Mouse (Mus musculus): ENCODE measurements around the gene Homer2. TPM values are rescaled to one million over a fixed set of nuclear protein-coding genes. Genes with fewer than 3 reads are reported as not detected.

Gene Homer2
- polyA plus RNA-seq, 1 experiment from 2014 or later, result 63.4 TPM

DNA sequence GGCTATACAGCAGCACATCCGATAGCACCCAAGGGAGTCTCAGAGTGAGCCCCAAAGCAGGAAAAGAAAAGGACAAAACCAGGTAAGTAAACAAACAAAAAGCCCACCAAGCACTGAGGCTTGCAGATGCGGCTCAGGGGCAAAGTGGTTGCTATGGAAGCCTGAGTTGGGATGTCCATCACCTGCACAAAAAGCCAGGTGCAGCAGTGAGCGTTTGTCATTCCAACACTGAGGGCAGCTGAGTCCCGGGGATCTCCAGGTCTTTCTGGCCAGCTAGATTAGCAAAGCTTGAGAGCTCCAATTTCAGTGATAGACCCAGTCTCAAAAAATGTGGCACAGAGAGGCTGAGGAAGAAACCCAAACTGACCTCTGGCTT, 149.4 kb downstream of the Homer2 start:
- Histone ChIP-seq H3K9ac (no peak overlapping the region), H3K9me3 (replicated peaks) (no peaks in the 10 kb centered on the region), H3K27me3 (no peaks in the 10 kb centered on the region), H3K4me2 (no peak overlapping the region), H3K27ac (no peak overlapping the region), H3K36me3 (peaks cover 8% of the 10 kb centered on the region), H3K4me1 (replicated peaks) (peaks cover 28% of the 10 kb centered on the region), H3K4me3 (no peak overlapping the region)
- WGBS, result 58% methylated on average over 4 of the region's 4 CpGs
- no peak for ATAC-seq (replicated peaks; ENCODE audit: insufficient number of reproducible peaks, insufficient read depth, low FRiP score, low read depth)

- Histone ChIP-seq H3K27ac (no peak overlapping the region), H3K36me3 (peaks cover 13% of the 10 kb centered on the region), H3K4me2 (no peak overlapping the region), H3K9me3 (replicated peaks) (no peaks in the 10 kb centered on the region), H3K4me1 (replicated peaks) (peaks cover 28% of the 10 kb centered on the region), H3K27me3 (no peaks in the 10 kb centered on the region), H3K9ac (no peak overlapping the region), H3K4me3 (no peak overlapping the region)
- no peak for ATAC-seq (replicated peaks; ENCODE audit: insufficient number of reproducible peaks, insufficient read depth, low FRiP score, low read depth)
- WGBS, result 46% methylated on average over 7 of the region's 7 CpGs
Measured at GRCm38 (mm10) chr7:81557252-81557984, 149.9 kb downstream of the Homer2 start.

- Histone ChIP-seq H3K4me2 (no peak overlapping the region), H3K4me1 (replicated peaks) (peaks cover 28% of the 10 kb centered on the region), H3K4me3 (no peak overlapping the region), H3K27me3 (no peaks in the 10 kb centered on the region), H3K9ac (no peak overlapping the region), H3K9me3 (replicated peaks) (no peaks in the 10 kb centered on the region), H3K27ac (peak overlapping the region; percentile 39; the same call in 1 of the 2 replicates), H3K36me3 (peaks cover 19% of the 10 kb centered on the region)
- no peak for ATAC-seq (replicated peaks; ENCODE audit: insufficient number of reproducible peaks, insufficient read depth, low FRiP score, low read depth)
- 74% methylated on average over 4 of the region's 4 CpGs for WGBS
Measured at GRCm38 (mm10) chr7:81556839-81557238, 150.5 kb downstream of the Homer2 start.

- H3K4me3 ChIP-seq, result no peak overlapping the region
- no peak for ATAC-seq (replicated peaks; ENCODE audit: insufficient number of reproducible peaks, insufficient read depth, low FRiP score, low read depth)
- H3K4me2 ChIP-seq, result no peak overlapping the region
- H3K27me3 ChIP-seq, result no peaks in the 10 kb centered on the region
- H3K4me1 ChIP-seq (replicated peaks), result 0 out of 2 replicates have a peak, but pooled peaks cover 9% of the 10 kb centered on the region
- H3K36me3 ChIP-seq, result peaks cover 38% of the 10 kb centered on the region
- no peaks in the 10 kb centered on the region for H3K9me3 ChIP-seq (replicated peaks)
- no peak overlapping the region for H3K27ac ChIP-seq
- 84% methylated on average over 2 of the region's 2 CpGs for WGBS
- H3K9ac ChIP-seq, result no peak overlapping the region
Measured at GRCm38 (mm10) chr7:81554369-81554768, 153.0 kb downstream of the Homer2 start.

DNA sequence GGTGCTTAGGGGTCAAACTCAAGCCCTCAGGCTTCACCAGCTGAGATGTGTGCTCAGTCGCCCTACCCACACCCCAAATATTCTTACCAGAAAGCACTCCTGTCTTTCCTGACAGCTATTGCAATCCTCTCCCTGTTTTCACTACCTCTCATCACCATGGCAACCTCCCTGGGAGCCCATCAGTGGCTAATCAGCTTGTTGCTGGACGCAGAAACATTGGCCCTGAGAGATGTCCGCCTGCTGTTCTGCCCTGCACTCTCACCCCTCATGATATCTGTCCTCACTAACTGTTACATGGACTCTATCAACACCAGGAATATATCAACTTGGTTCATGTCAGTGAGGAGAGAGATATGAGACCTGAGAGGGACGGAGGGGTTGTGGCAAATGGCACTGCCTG, 153.7 kb downstream of the Homer2 start:
- Histone ChIP-seq H3K9ac (no peak overlapping the region), H3K4me3 (no peak overlapping the region), H3K27me3 (no peaks in the 10 kb centered on the region), H3K36me3 (peaks cover 46% of the 10 kb centered on the region), H3K4me2 (no peak overlapping the region), H3K9me3 (replicated peaks) (no peaks in the 10 kb centered on the region), H3K4me1 (replicated peaks) (0 out of 2 replicates have a peak, but pooled peaks cover 9% of the 10 kb centered on the region), H3K27ac (no peak overlapping the region)
- WGBS, result 36% methylated on average over 4 of the region's 4 CpGs
- no peak for ATAC-seq (replicated peaks; ENCODE audit: insufficient number of reproducible peaks, insufficient read depth, low FRiP score, low read depth)

Other genes with a start within 250 kb of the Homer2 start
- 0.88 and 2.5 TPM in 2 replicates for gene Ap3b2, start 213.6 kb downstream of the Homer2 start, polyA plus RNA-seq (2015; fragmentation: Nextera tagmentation; extraction: Ambion mirVana)
- not detected in 2 replicates for gene BC048679, start 209.2 kb downstream of the Homer2 start, polyA plus RNA-seq (2015; fragmentation: Nextera tagmentation; extraction: Ambion mirVana)
- gene Fsd2, start 140.6 kb downstream of the Homer2 start, polyA plus RNA-seq (2015; fragmentation: Nextera tagmentation; extraction: Ambion mirVana), result 66.9 and 70.2 TPM in 2 replicates
- gene Whamm, start 136.3 kb downstream of the Homer2 start, polyA plus RNA-seq (2015; fragmentation: Nextera tagmentation; extraction: Ambion mirVana), result 4.6 and 4.9 TPM in 2 replicates
- 84.3 and 84.4 TPM in 2 replicates for gene Ramac, start 55.4 kb upstream of the Homer2 start, polyA plus RNA-seq (2015; fragmentation: Nextera tagmentation; extraction: Ambion mirVana)
- 31.0 and 40.8 TPM in 2 replicates for gene 3110040N11Rik, start 82.0 kb upstream of the Homer2 start, polyA plus RNA-seq (2015; fragmentation: Nextera tagmentation; extraction: Ambion mirVana)
- gene Btbd1, start 121.9 kb upstream of the Homer2 start, polyA plus RNA-seq (2015; fragmentation: Nextera tagmentation; extraction: Ambion mirVana), result 83.1 and 85.4 TPM in 2 replicates
- not detected in 2 replicates for gene Gm10160, start 148.3 kb upstream of the Homer2 start, polyA plus RNA-seq (2015; fragmentation: Nextera tagmentation; extraction: Ambion mirVana)
- gene Tm6sf1, start 151.5 kb upstream of the Homer2 start, polyA plus RNA-seq (2015; fragmentation: Nextera tagmentation; extraction: Ambion mirVana), result 28.2 and 33.6 TPM in 2 replicates
- 10.8 and 11.0 TPM in 2 replicates for gene Hdgfl3, start 226.9 kb upstream of the Homer2 start, polyA plus RNA-seq (2015; fragmentation: Nextera tagmentation; extraction: Ambion mirVana)